Mouse (Mus musculus) lung, adult 2 months (tissue): ENCODE measurements around the gene Olfml2a.

Experiments
- CTCF ChIP-seq: fragments of 200-500 bp; IDR thresholded peaks from 2 replicates; pipeline ENCODE4 v1.5.1; 2011; ENCODE audit warnings: mild to moderate bottlenecking, low read length, control low read depth; ENCODE audit not compliant: insufficient read depth
- POLR2A ChIP-seq: fragments of 200-500 bp; IDR thresholded peaks from 2 replicates; pipeline ENCODE4 v1.6.1; 2011; ENCODE audit warnings: low read depth, mild to moderate bottlenecking, control low read depth, low read length, borderline replicate concordance; ENCODE audit errors: extremely low read depth

GRCm38 (mm10) chr2:38975181-38975580 is 43.4 kb downstream of the Olfml2a start:
- TF ChIP-seq CTCF (no peak), POLR2A (no peak)
